Mouse (Mus musculus): ENCODE results near the gene Mblac2. TPM values are rescaled to one million over a fixed set of nuclear protein-coding genes. Genes with fewer than 3 reads are reported as not detected.

The Mblac2 gene
- polyA plus RNA-seq, 1 experiment from 2014 or later, result 55.4 TPM

DNA sequence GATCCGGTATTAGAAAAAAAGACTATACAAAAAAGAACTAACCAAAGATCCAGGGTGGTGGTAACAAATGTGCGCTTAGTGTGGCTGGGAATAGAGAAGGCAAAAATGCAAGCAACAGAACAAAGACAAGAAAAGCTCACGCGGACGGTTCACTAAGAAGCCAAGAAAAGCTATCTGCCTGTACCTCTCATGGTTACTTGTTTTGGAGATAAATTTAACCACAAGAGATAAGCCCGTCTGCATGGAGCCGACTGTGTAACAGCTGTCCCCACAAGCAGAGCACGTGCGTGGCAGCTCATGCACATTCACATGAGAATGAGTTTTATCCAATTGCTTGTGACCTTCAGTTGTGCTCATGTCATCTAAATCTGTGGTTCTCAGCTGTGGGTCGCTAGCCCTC is 20.7 kb upstream of the Mblac2 start:
- 83% methylated on average over 10 of the region's 10 CpGs for WGBS
- H3K27me3 ChIP-seq (ENCODE audit: control insufficient read depth, insufficient read depth, low read depth, low read length), result no peaks in the 10 kb centered on the region
- H3K4me3 ChIP-seq (ENCODE audit: low read depth, low read length), result no peak overlapping the region
- no peak overlapping the region for H3K9ac ChIP-seq (ENCODE audit: low read depth, low read length)
- no peaks in the 10 kb centered on the region for H3K9me3 ChIP-seq (replicated peaks; ENCODE audit: control insufficient read depth, low read length, poor library complexity, severe bottlenecking)
- ATAC-seq, result no peak
- no peak overlapping the region for H3K4me2 ChIP-seq (ENCODE audit: low read length)
- H3K4me1 ChIP-seq (ENCODE audit: control insufficient read depth, insufficient read depth, low read length), result no peaks in the 10 kb centered on the region
- no peak overlapping the region for H3K27ac ChIP-seq (ENCODE audit: low read length)
- H3K36me3 ChIP-seq (ENCODE audit: control insufficient read depth, insufficient read depth, low read length), result no peaks in the 10 kb centered on the region

DNA sequence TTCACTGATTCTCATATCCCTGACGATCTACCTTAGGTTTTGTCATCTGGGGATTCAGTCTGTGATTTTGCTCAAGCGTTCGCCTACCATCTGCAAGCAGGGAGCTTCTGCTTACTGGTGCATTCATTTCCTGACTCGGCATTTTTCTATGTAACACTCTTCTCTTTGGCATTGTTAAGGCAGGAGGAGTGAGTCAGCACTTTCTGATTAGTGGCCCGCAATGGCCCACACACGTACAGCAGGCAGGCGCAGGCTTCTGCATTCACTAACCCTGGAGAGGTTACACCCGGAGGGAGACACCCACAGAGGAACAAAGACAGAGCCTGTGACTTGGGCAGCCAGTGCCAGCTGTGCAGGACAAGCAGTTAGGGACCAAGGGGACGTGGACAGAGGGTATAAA is 19.5 kb upstream of the Mblac2 start:
- no peaks in the 10 kb centered on the region for H3K4me1 ChIP-seq (ENCODE audit: control insufficient read depth, insufficient read depth, low read length)
- no peak overlapping the region for H3K27ac ChIP-seq (ENCODE audit: low read length)
- WGBS, result 49% methylated on average over 9 of the region's 9 CpGs
- no peak for ATAC-seq
- no peaks in the 10 kb centered on the region for H3K27me3 ChIP-seq (ENCODE audit: control insufficient read depth, insufficient read depth, low read depth, low read length)
- no peak overlapping the region for H3K4me2 ChIP-seq (ENCODE audit: low read length)
- no peak overlapping the region for H3K9ac ChIP-seq (ENCODE audit: low read depth, low read length)
- no peaks in the 10 kb centered on the region for H3K36me3 ChIP-seq (ENCODE audit: control insufficient read depth, insufficient read depth, low read length)
- H3K4me3 ChIP-seq (ENCODE audit: low read depth, low read length), result no peak overlapping the region
- H3K9me3 ChIP-seq (replicated peaks; ENCODE audit: control insufficient read depth, low read length, poor library complexity, severe bottlenecking), result no peaks in the 10 kb centered on the region

- Histone ChIP-seq H3K4me1 (ENCODE audit: control insufficient read depth, insufficient read depth, low read length) (no peaks in the 10 kb centered on the region), H3K9ac (ENCODE audit: low read depth, low read length) (no peak overlapping the region), H3K27ac (ENCODE audit: low read length) (no peak overlapping the region), H3K9me3 (replicated peaks; ENCODE audit: control insufficient read depth, low read length, poor library complexity, severe bottlenecking) (peaks cover 3% of the 10 kb centered on the region; the same call in 1 of the 2 replicates), H3K4me3 (ENCODE audit: low read depth, low read length) (no peak overlapping the region), H3K27me3 (ENCODE audit: control insufficient read depth, insufficient read depth, low read depth, low read length) (no peaks in the 10 kb centered on the region), H3K36me3 (ENCODE audit: control insufficient read depth, insufficient read depth, low read length) (peaks cover 3% of the 10 kb centered on the region), H3K4me2 (ENCODE audit: low read length) (no peak overlapping the region)
- 92% methylated on average over 12 of the region's 12 CpGs for WGBS
- no peak for ATAC-seq
Observed at GRCm38 (mm10) chr13:81694446-81694845, 16.7 kb upstream of the Mblac2 start.

GRCm38 (mm10) chr13:81703148-81703547 is 8.0 kb upstream of the Mblac2 start:
- H3K4me2 ChIP-seq (ENCODE audit: low read length), result no peak overlapping the region
- no peak overlapping the region for H3K9ac ChIP-seq (ENCODE audit: low read depth, low read length)
- no peaks in the 10 kb centered on the region for H3K9me3 ChIP-seq (replicated peaks; ENCODE audit: control insufficient read depth, low read length, poor library complexity, severe bottlenecking)
- H3K4me3 ChIP-seq (ENCODE audit: low read depth, low read length), result no peak overlapping the region
- ATAC-seq, result no peak
- no peak overlapping the region for H3K27ac ChIP-seq (ENCODE audit: low read length)
- no peaks in the 10 kb centered on the region for H3K36me3 ChIP-seq (ENCODE audit: control insufficient read depth, insufficient read depth, low read length)
- H3K27me3 ChIP-seq (ENCODE audit: control insufficient read depth, insufficient read depth, low read depth, low read length), result no peaks in the 10 kb centered on the region
- 61% methylated on average over 7 of the region's 7 CpGs for WGBS
- H3K4me1 ChIP-seq (ENCODE audit: control insufficient read depth, insufficient read depth, low read length), result no peaks in the 10 kb centered on the region

GRCm38 (mm10) chr13:81703621-81704020 is 7.5 kb upstream of the Mblac2 start:
- no peak overlapping the region for H3K4me3 ChIP-seq (ENCODE audit: low read depth, low read length)
- ATAC-seq, result no peak
- H3K9ac ChIP-seq (ENCODE audit: low read depth, low read length), result no peak overlapping the region
- H3K4me2 ChIP-seq (ENCODE audit: low read length), result no peak overlapping the region
- WGBS, result 81% methylated on average over 9 of the region's 9 CpGs
- no peaks in the 10 kb centered on the region for H3K4me1 ChIP-seq (ENCODE audit: control insufficient read depth, insufficient read depth, low read length)
- no peak overlapping the region for H3K27ac ChIP-seq (ENCODE audit: low read length)
- H3K27me3 ChIP-seq (ENCODE audit: control insufficient read depth, insufficient read depth, low read depth, low read length), result no peaks in the 10 kb centered on the region
- H3K9me3 ChIP-seq (replicated peaks; ENCODE audit: control insufficient read depth, low read length, poor library complexity, severe bottlenecking), result no peaks in the 10 kb centered on the region
- no peaks in the 10 kb centered on the region for H3K36me3 ChIP-seq (ENCODE audit: control insufficient read depth, insufficient read depth, low read length)

- no peak overlapping the region for H3K4me3 ChIP-seq (ENCODE audit: low read depth, low read length)
Observed at GRCm38 (mm10) chr13:81706311-81706710, 4.8 kb upstream of the Mblac2 start.

DNA sequence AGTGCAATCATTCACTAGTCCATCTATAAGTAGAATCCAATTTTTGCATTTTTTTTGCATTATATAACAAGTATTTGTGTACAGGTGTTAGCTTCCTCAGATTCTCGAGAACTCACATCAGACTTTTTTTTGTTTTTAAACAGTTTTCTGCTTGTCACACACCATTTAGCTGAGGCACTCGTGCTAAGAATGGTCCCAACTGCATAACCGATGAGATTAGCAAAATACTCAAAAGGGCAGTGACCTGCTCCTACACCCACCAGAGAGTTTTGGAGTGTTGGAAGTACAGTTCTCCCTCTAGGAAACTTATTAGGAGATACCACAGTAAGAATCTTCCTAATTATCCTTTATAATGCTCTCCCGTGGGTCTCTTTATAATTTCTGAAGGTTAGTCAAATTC is 1.3 kb upstream of the Mblac2 start:
- H3K9me3 ChIP-seq (replicated peaks; ENCODE audit: control insufficient read depth, low read length, poor library complexity, severe bottlenecking), result no peaks in the 10 kb centered on the region
- H3K36me3 ChIP-seq (ENCODE audit: control insufficient read depth, insufficient read depth, low read length), result no peaks in the 10 kb centered on the region
- H3K27me3 ChIP-seq (ENCODE audit: control insufficient read depth, insufficient read depth, low read depth, low read length), result no peaks in the 10 kb centered on the region
- H3K4me1 ChIP-seq (ENCODE audit: control insufficient read depth, insufficient read depth, low read length), result peaks cover 19% of the 10 kb centered on the region
- H3K27ac ChIP-seq (ENCODE audit: low read length), result no peak overlapping the region
- peak overlapping the region; percentile 84 for H3K4me2 ChIP-seq (ENCODE audit: low read length)
- no peak overlapping the region for H3K9ac ChIP-seq (ENCODE audit: low read depth, low read length)
- H3K4me3 ChIP-seq (ENCODE audit: low read depth, low read length), result no peak overlapping the region
- WGBS, result 19% methylated on average over 4 of the region's 4 CpGs
- no peak for ATAC-seq

More at GRCm38 (mm10) chr13:81706311-81706710, 4.8 kb upstream of the Mblac2 start:
- Histone ChIP-seq H3K4me1 (ENCODE audit: control insufficient read depth, insufficient read depth, low read length) (peaks cover 6% of the 10 kb centered on the region), H3K9ac (ENCODE audit: low read depth, low read length) (no peak overlapping the region), H3K9me3 (replicated peaks; ENCODE audit: control insufficient read depth, low read length, poor library complexity, severe bottlenecking) (no peaks in the 10 kb centered on the region), H3K36me3 (ENCODE audit: control insufficient read depth, insufficient read depth, low read length) (no peaks in the 10 kb centered on the region), H3K27ac (ENCODE audit: low read length) (no peak overlapping the region), H3K4me2 (ENCODE audit: low read length) (no peak overlapping the region), H3K27me3 (ENCODE audit: control insufficient read depth, insufficient read depth, low read depth, low read length) (no peaks in the 10 kb centered on the region)
- WGBS, result 97% methylated on average over 5 of the region's 5 CpGs
- no peak for ATAC-seq

GRCm38 (mm10) chr13:81710266-81710665 is 875 bp upstream of the Mblac2 start:
- ATAC-seq, result no peak
- Histone ChIP-seq H3K9ac (ENCODE audit: low read depth, low read length) (peak overlapping the region; percentile 87), H3K9me3 (replicated peaks; ENCODE audit: control insufficient read depth, low read length, poor library complexity, severe bottlenecking) (no peaks in the 10 kb centered on the region), H3K4me2 (ENCODE audit: low read length) (peak overlapping the region; percentile 84), H3K4me1 (ENCODE audit: control insufficient read depth, insufficient read depth, low read length) (peaks cover 19% of the 10 kb centered on the region), H3K36me3 (ENCODE audit: control insufficient read depth, insufficient read depth, low read length) (no peaks in the 10 kb centered on the region), H3K27me3 (ENCODE audit: control insufficient read depth, insufficient read depth, low read depth, low read length) (no peaks in the 10 kb centered on the region), H3K4me3 (ENCODE audit: low read depth, low read length) (peak overlapping the region; percentile 91), H3K27ac (ENCODE audit: low read length) (no peak overlapping the region)
- 0% methylated on average over 7 of the region's 7 CpGs for WGBS

DNA sequence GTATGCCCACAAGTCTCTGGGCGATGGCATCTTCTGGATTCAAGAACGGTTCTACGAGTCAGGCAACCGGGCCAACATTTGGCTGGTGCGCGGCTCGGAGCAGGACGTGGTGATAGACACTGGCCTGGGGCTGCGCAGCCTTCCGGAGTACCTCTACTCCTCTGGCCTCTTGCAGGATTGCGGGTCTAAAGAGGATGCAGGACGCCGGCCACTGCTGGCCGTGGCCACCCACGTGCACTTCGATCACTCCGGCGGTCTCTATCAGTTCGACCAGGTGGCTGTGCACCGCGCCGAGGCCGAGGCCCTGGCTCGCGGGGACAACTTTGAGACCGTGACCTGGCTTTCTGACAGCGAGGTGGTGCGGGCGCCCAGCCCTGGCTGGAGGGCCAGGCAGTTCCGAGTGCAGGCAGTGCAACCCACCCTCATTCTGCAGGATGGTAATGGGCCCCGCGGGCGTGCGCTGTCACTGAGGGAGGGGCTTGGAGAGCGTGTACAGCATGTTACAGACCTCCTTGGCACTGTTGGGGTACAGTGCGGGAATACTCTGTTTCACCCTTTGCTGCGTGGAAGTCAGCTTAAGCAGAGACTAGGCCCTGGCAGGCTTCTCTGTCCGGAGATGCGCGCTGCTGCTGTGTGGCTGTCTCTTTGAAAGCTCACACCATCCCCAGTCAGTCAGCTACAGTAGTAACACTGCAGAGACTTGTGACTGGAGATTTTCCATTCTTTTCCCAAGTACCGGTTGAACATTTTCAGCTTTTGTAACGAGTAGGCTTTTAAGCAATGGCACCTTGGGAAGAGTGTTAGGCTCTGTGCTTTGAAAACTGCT is 618 bp downstream of the Mblac2 start:
- Histone ChIP-seq H3K4me3 (ENCODE audit: low read depth, low read length) (peak overlapping the region; percentile 91), H3K9me3 (replicated peaks; ENCODE audit: control insufficient read depth, low read length, poor library complexity, severe bottlenecking) (no peaks in the 10 kb centered on the region), H3K4me1 (ENCODE audit: control insufficient read depth, insufficient read depth, low read length) (peaks cover 19% of the 10 kb centered on the region), H3K36me3 (ENCODE audit: control insufficient read depth, insufficient read depth, low read length) (no peaks in the 10 kb centered on the region), H3K9ac (ENCODE audit: low read depth, low read length) (peak overlapping the region; percentile 87), H3K27ac (ENCODE audit: low read length) (peak overlapping the region; percentile 88), H3K27me3 (ENCODE audit: control insufficient read depth, insufficient read depth, low read depth, low read length) (no peaks in the 10 kb centered on the region), H3K4me2 (ENCODE audit: low read length) (peak overlapping the region; percentile 84)
- WGBS, result under 1% methylated on average over 42 of the region's 42 CpGs
- ATAC-seq, result peak; percentile 72

All from midbrain, embryonic 16.5 days (tissue).